13 mouse cellular contexts compared by ENCODE assay signal in the genomic region with DNA sequence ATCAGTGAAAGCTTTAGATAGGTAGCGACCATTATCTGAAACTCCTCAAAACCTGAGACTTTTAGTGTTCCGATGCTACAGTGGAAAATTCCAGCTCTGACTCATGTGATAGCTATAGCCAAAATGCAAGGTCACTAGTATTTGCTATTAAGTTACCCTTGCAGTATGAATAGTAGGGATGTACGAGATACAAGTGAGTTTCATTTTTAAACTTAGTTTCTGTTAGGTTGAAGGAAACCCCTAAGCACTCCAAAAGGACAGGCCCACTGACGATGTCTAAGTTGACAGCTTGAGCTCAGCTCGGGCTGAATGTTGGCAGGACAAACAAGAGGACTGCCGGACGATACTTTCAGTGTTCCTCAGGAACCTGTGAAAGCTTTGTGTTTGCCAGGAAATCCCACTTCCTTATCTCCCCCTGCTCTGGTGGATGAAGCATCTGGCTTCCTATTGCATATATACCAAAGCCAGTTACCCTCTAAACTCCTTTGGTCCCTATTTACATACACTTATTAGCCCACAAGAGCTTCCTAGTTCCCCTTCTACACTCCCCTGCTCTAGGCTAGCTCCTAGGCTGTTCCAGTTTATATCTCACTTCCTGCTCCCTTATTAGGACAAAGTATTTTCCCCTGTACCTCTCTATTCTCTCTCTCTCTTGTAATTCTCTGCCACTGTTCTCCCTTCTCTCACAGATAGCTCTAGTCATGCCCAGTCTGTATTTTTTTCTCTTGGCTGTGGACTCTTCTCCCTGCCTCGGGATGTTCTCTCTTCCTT. TPM values are rescaled to one million over a fixed set of nuclear protein-coding genes. Genes with fewer than 3 reads are reported as not detected.
DNase-seq lines count a peak whose midpoint lies in the region; ATAC-seq and TF ChIP-seq lines count a peak whose summit lies in the region.
"Had no signal": no experiment of that assay in that cellular context is flagged by ENCODE, and none has a peak within 500 bp of the region (broad histone marks: within the 10 kb centered on the region; RNA-seq: fewer than 3 reads in every experiment).

No protein-coding gene starts in this region.

- peaks cover 17% of the 10 kb centered on the region for H3K4me1 ChIP-seq in heart, embryonic 15.5 days (replicated peaks)
- H3K4me1 ChIP-seq in thymus, adult 2 months (replicated peaks; ENCODE audit: control insufficient read depth, insufficient read depth, low read length): no peaks in the 10 kb centered on the region

- no peak overlapping the region for H3K4me3 ChIP-seq in layer of hippocampus, adult 2 months
- H3K4me3 ChIP-seq in heart, embryonic 15.5 days: no peak overlapping the region
- H3K4me3 ChIP-seq in thymus, adult 2 months (ENCODE audit: control insufficient read depth, insufficient read depth, low read length): no peak overlapping the region
- H3K4me3 ChIP-seq: forebrain, embryonic 13.5 days had no signal

- H3K36me3 ChIP-seq in heart, embryonic 15.5 days: no peaks in the 10 kb centered on the region
- no peaks in the 10 kb centered on the region for H3K36me3 ChIP-seq in thymus, adult 2 months (ENCODE audit: control insufficient read depth, insufficient read depth, low read length)

- peak overlapping the region; percentile 80; the same call in 1 of the 2 replicates for H3K27ac ChIP-seq in layer of hippocampus, adult 2 months
- peak overlapping the region; percentile 66 for H3K27ac ChIP-seq in heart, embryonic 15.5 days
- H3K27ac ChIP-seq in thymus, adult 2 months (ENCODE audit: control insufficient read depth, insufficient read depth, low read length): no peak overlapping the region; the same call in 1 of the 2 replicates
- H3K27ac ChIP-seq: forebrain, embryonic 13.5 days; hindbrain, postnatal 0 days had no signal

- H3K4me2 ChIP-seq in heart, embryonic 15.5 days: peak overlapping the region; percentile 45
- H3K4me2 ChIP-seq: forebrain, embryonic 13.5 days had no signal

- DNase-seq in layer of hippocampus, adult 2 months (ENCODE audit: low spot score in 2 of 2): no peak
- DNase-seq in layer of hippocampus, postnatal 36 days: no peak
- peak; percentile 10 for DNase-seq in Muller cell, postnatal 12 days (ENCODE audit: inconsistent ontology term)
- no peak for DNase-seq in cerebellum, postnatal 25 days
- no peak for DNase-seq in thymus, adult 2 months
- no peak for DNase-seq in cerebellum, postnatal 36 days
- DNase-seq: right cerebral cortex, postnatal 25 days; thymus, postnatal 4 days had no signal

- no peak overlapping the region for H3K9ac ChIP-seq in heart, embryonic 15.5 days
- H3K9ac ChIP-seq: forebrain, embryonic 13.5 days had no signal

- no peaks in the 10 kb centered on the region for H3K27me3 ChIP-seq in heart, embryonic 15.5 days
- no peaks in the 10 kb centered on the region for H3K27me3 ChIP-seq in thymus, adult 2 months (ENCODE audit: control insufficient read depth, insufficient read depth, low read length)
- H3K27me3 ChIP-seq: forebrain, embryonic 13.5 days had no signal

- ATAC-seq in heart, embryonic 15.5 days (replicated peaks; ENCODE audit: insufficient number of reproducible peaks, insufficient read depth, low FRiP score, low read depth): no peak
- ATAC-seq in megakaryocyte-erythroid progenitor cell, adult 5-6 weeks (replicated peaks; ENCODE audit: low FRiP score, low TSS enrichment, poor library complexity, severe bottlenecking): 0 out of 2 replicates have a peak, but pooled peaks have one; percentile 26
- ATAC-seq: forebrain, embryonic 13.5 days; hindbrain, postnatal 0 days had no signal

- TF ChIP-seq POLR2A in thymus, adult 2 months (IDR thresholded peaks at IDR 0.05; ENCODE audit: control insufficient read depth, extremely low read depth, insufficient read depth, low read length, poor library complexity): no peak

- H3K9me3 ChIP-seq in heart, embryonic 15.5 days (replicated peaks): no peaks in the 10 kb centered on the region
- H3K9me3 ChIP-seq: forebrain, embryonic 13.5 days had no signal

- 30% methylated on average over 8 of the region's 8 CpGs for WGBS in heart, embryonic 15.5 days
- 65% methylated on average over 8 of the region's 8 CpGs for WGBS in thymus, adult 2 months

- no peak for TF ChIP-seq CTCF in layer of hippocampus, adult 2 months (conservative IDR thresholded peaks at IDR 0.05)
- TF ChIP-seq CTCF in thymus, adult 2 months (IDR thresholded peaks at IDR 0.05; ENCODE audit: borderline replicate concordance, control insufficient read depth, extremely low read depth, insufficient read depth, low read length, poor library complexity): no peak

RNA-seq across cellular contexts. Expression of gene 9230104L09Rik, which starts 8.0 kb away (rescaled TPM):
- total RNA-seq in layer of hippocampus, adult 2 months (2021): not detected
- not detected for total RNA-seq in layer of hippocampus, postnatal 36 days (2021)
- 0.49 and 0.53 TPM in 2 replicates for polyA plus RNA-seq in heart, embryonic 15.5 days (2015; fragmentation: Nextera tagmentation; extraction: Ambion mirVana)
- not detected in 2 replicates for total RNA-seq in megakaryocyte-erythroid progenitor cell, adult 5-6 weeks (2014; fragmentation: Nextera tagmentation)
- total RNA-seq in megakaryocyte-erythroid progenitor cell, adult 5-6 weeks (2017): not detected in 2 replicates
- polyA plus RNA-seq in thymus, adult 2 months (2012; rRNA removed): 0.30 TPM in 1 of 2 replicates, not detected in the other
- total RNA-seq: hindbrain, postnatal 0 days had no signal
- polyA plus RNA-seq: forebrain, embryonic 13.5 days; hindbrain, postnatal 0 days; limb, embryonic 14.5 days had no signal

RNA-seq across cellular contexts. Expression of gene Cst3, which starts 18.7 kb away (rescaled TPM):
- 1,000 to 10,000 TPM; 2,176 to 2,304 TPM for total RNA-seq in layer of hippocampus, adult 2 months (2021)
- total RNA-seq in layer of hippocampus, postnatal 36 days (2021): 1,000 to 10,000 TPM; 2,172 to 2,182 TPM
- 654 and 710 TPM in 2 replicates for polyA plus RNA-seq in heart, embryonic 15.5 days (2015; fragmentation: Nextera tagmentation; extraction: Ambion mirVana)
- 63.1 and 74.4 TPM in 2 replicates for total RNA-seq in megakaryocyte-erythroid progenitor cell, adult 5-6 weeks (2014; fragmentation: Nextera tagmentation)
- 114 and 133 TPM in 2 replicates for total RNA-seq in megakaryocyte-erythroid progenitor cell, adult 5-6 weeks (2017)
- polyA plus RNA-seq in thymus, adult 2 months (2012; rRNA removed): 843 and 1,366 TPM in 2 replicates

RNA-seq across cellular contexts. Expression of gene Cst9, which starts 21.9 kb away (rescaled TPM):
- not detected for total RNA-seq in layer of hippocampus, adult 2 months (2021)
- total RNA-seq in layer of hippocampus, postnatal 36 days (2021): not detected
- polyA plus RNA-seq in heart, embryonic 15.5 days (2015; fragmentation: Nextera tagmentation; extraction: Ambion mirVana): 2.9 and 5.3 TPM in 2 replicates
- total RNA-seq in megakaryocyte-erythroid progenitor cell, adult 5-6 weeks (2014; fragmentation: Nextera tagmentation): not detected in 2 replicates
- total RNA-seq in megakaryocyte-erythroid progenitor cell, adult 5-6 weeks (2017): not detected in 2 replicates
- 0.44 TPM in 1 of 2 replicates, not detected in the other for polyA plus RNA-seq in thymus, adult 2 months (2012; rRNA removed)
- total RNA-seq: hindbrain, postnatal 0 days had no signal
- polyA plus RNA-seq: forebrain, embryonic 13.5 days; hindbrain, postnatal 0 days; limb, embryonic 14.5 days had no signal

RNA-seq across cellular contexts. Expression of gene Cst13, which starts 36.9 kb away (rescaled TPM):
- total RNA-seq in layer of hippocampus, adult 2 months (2021): not detected
- not detected for total RNA-seq in layer of hippocampus, postnatal 36 days (2021)
- polyA plus RNA-seq in heart, embryonic 15.5 days (2015; fragmentation: Nextera tagmentation; extraction: Ambion mirVana): not detected in 2 replicates
- not detected in 2 replicates for total RNA-seq in megakaryocyte-erythroid progenitor cell, adult 5-6 weeks (2014; fragmentation: Nextera tagmentation)
- not detected in 2 replicates for total RNA-seq in megakaryocyte-erythroid progenitor cell, adult 5-6 weeks (2017)
- polyA plus RNA-seq in thymus, adult 2 months (2012; rRNA removed): not detected in 2 replicates
- total RNA-seq: hindbrain, postnatal 0 days had no signal
- polyA plus RNA-seq: forebrain, embryonic 13.5 days; hindbrain, postnatal 0 days; limb, embryonic 14.5 days had no signal

RNA-seq across cellular contexts. Expression of gene Cst8, which starts 58.2 kb away (rescaled TPM):
- not detected for total RNA-seq in layer of hippocampus, adult 2 months (2021)
- total RNA-seq in layer of hippocampus, postnatal 36 days (2021): not detected
- polyA plus RNA-seq in heart, embryonic 15.5 days (2015; fragmentation: Nextera tagmentation; extraction: Ambion mirVana): not detected in 2 replicates
- not detected in 2 replicates for total RNA-seq in megakaryocyte-erythroid progenitor cell, adult 5-6 weeks (2014; fragmentation: Nextera tagmentation)
- total RNA-seq in megakaryocyte-erythroid progenitor cell, adult 5-6 weeks (2017): not detected in 2 replicates
- polyA plus RNA-seq in thymus, adult 2 months (2012; rRNA removed): 0.81 TPM in 1 of 2 replicates, not detected in the other
- total RNA-seq: hindbrain, postnatal 0 days had no signal
- polyA plus RNA-seq: forebrain, embryonic 13.5 days; hindbrain, postnatal 0 days; limb, embryonic 14.5 days had no signal

Comparison
In these comparisons a context has a peak if more than half of its experiments do, and no peak if none do; other contexts are left out.
1. RNA of gene Cst3, which starts 18.7 kb away (total RNA-seq): 2,176 to 2,304 TPM in layer of hippocampus, adult 2 months and 2,172 to 2,182 TPM in layer of hippocampus, postnatal 36 days; 63.1 to 133 TPM in megakaryocyte-erythroid progenitor cell, adult 5-6 weeks; every median in the first group is over 10 times any median in the second.